Mouse (Mus musculus) limb, embryonic 10.5 days (tissue): Measurements from ENCODE around the gene Myo7a. TPM values are rescaled to one million over a fixed set of nuclear protein-coding genes. Genes with fewer than 3 reads are reported as not detected.

Experiments used
- DNase-seq: peaks from one replicate; pipeline ENCODE4 v3.0.0-alpha.2; 2017; ENCODE audit warnings: low spot score
- H3K27ac ChIP-seq: fragments of 300-500 bp; sonication (generic); 2 replicates; pipeline ENCODE4 v1.5.1; 2016; ENCODE audit warnings: mild to moderate bottlenecking
- H3K27me3 ChIP-seq: fragments of 300-500 bp; sonication (generic); 2 replicates; pipeline ENCODE4 v1.6.1; 2016; ENCODE audit warnings: low read depth, mild to moderate bottlenecking; ENCODE audit not compliant: poor library complexity, severe bottlenecking
- H3K36me3 ChIP-seq: fragments of 300-500 bp; sonication (generic); 2 replicates; pipeline ENCODE4 v1.6.1; 2016; ENCODE audit warnings: mild to moderate bottlenecking, moderate library complexity
- H3K4me1 ChIP-seq: fragments of 300-500 bp; sonication (generic); 2 replicates; pipeline ENCODE4 v1.6.1; 2016
- H3K4me3 ChIP-seq: fragments of 300-500 bp; sonication (generic); 2 replicates; pipeline ENCODE4 v1.5.1; 2016; ENCODE audit warnings: mild to moderate bottlenecking, moderate library complexity
- H3K9me3 ChIP-seq: fragments of 300-500 bp; sonication (generic); replicated peaks from 2 replicates; pipeline ENCODE4 v1.6.1; 2016; ENCODE audit warnings: mild to moderate bottlenecking
- WGBS: fragments of 180-500 bp; shearing (Covaris S2); methylation state at CpG from one replicate; pipeline ENCODE4 v1.1.7; 2016; 5-methylcytosine and 5-hydroxymethylcytosine counted together
- polyA plus RNA-seq: library from polyadenylated mRNA; unstranded; fragments of >200 nt; fragmentation: Nextera tagmentation; extraction: Ambion mirVana; gene quantifications from 2 replicates; pipeline ENCODE4 v1.2.1, GENCODE M21; 2016

Gene Myo7a
- polyA plus RNA-seq = 18.6 and 19.1 TPM in 2 replicates

DNA sequence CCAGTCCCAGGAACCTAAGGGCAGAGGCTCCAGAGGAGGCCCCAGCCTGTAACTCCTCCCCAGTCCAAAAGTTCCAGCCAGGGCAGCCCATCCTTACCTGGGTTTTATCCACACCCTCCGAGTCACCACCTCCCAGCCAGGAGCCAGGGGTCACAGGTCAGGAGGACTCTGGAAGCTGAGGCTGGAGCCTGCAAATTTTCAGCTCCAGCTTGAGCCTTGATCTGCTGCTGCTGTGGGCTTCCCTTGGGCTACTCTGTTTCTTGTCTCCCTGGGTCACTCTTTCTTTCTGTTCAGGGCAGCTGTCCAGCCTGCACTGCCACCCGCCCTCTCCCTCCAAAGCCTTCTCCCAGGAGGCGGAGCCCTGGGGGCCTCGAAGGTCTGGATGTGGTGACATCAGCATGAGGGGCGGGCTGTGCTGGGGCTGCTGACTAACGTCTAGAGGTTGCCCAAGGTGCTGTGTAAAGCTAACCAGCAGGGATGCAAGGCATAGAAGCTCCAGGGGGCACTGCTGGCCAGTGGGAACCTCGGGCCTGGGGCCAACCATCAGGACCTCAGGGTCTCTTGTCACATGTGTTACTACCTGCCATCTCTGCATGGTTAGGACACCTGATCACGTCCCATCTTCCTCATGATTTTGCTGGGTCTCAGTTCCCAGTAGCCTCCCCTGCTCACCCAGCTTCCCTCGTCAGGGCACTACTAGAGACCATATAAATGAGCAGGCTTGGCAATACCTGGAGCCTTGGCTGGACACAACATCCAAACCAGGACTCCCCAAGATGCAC lies at the start of gene Myo7a:
Gene Myo7a, minus strand, starts transcription at position 346 of the 782 bp plus-strand sequence.
- H3K9me3 ChIP-seq = no peaks in the 10 kb centered on the region
- no peaks in the 10 kb centered on the region for H3K36me3 ChIP-seq
- peak; percentile 48 for DNase-seq
- H3K4me1 ChIP-seq = peaks cover 18% of the 10 kb centered on the region
- H3K27me3 ChIP-seq = peaks cover 11% of the 10 kb centered on the region; the same call in 1 of the 2 replicates
- peak within 1 kb of the TSS; percentile 41 for H3K4me3 ChIP-seq
- WGBS = 20% methylated on average over 9 of the region's 9 CpGs
- peak within 1 kb of the TSS; percentile 0 for H3K27ac ChIP-seq

DNA sequence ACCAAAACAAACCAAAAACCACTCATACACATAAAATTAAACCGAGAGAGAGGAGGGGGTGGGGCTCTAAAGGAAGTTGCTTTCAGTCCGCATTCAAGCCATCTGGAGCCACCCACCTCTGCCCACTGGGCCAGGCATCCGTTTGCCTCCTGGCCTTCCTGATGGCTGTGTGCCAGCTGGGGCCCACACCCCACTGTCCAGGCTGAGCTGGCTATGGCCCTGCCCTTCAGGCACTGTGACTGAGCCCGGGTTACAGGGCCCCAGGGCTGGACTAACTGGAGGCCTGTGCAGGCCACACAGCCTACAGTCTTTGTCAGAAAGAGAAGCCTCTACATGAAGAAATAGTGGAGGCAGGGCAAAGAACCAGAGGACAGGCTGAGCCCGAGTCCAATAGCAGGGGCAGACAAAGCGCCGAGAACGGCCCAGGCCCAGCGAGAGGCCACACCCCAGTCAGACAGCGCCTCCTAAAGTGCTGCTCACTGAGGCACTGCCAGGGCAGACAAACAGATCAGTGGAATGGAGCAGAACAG lies 45.7 kb upstream of the Myo7a start:
- no peaks in the 10 kb centered on the region for H3K9me3 ChIP-seq
- H3K27ac ChIP-seq = peak overlapping the region; percentile 83
- WGBS = 74% methylated on average over 10 of the region's 10 CpGs
- H3K27me3 ChIP-seq = no peaks in the 10 kb centered on the region
- no peaks in the 10 kb centered on the region for H3K36me3 ChIP-seq
- no peak overlapping the region for H3K4me3 ChIP-seq
- H3K4me1 ChIP-seq = peaks cover 36% of the 10 kb centered on the region
- DNase-seq = no peak

DNA sequence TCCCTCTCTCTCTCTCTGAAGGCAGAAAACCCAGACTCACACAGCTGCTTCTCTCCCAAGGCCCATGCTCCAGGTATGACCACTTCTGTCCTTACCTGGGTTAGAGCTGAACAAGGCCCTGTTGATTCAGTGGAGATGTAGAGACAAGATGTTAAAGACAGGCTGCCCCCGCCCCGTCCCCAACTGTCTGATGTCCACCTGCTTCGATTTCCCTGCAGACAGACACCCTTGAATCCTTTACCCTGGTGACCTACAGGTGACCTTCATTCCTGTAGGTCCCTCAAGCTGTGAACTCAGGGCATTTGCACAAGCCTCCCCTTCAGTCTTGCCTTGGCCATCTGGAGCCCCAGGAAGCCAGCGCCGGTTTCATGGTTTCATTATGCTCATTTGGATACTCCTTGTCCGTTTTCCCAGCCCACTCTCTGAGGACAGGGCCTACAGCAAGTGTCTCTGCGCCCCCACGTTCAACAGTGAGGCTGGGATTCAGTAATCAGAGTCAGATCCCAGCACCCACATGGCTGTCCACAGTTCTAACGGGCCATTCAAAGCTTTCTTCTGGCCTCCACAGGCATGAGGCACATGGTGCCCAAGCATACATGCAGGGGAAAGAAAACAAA lies 45.2 kb upstream of the Myo7a start:
- no peaks in the 10 kb centered on the region for H3K27me3 ChIP-seq
- H3K9me3 ChIP-seq = no peaks in the 10 kb centered on the region
- H3K4me1 ChIP-seq = peaks cover 41% of the 10 kb centered on the region
- no peak overlapping the region for H3K4me3 ChIP-seq
- DNase-seq = no peak
- peak overlapping the region; percentile 83 for H3K27ac ChIP-seq
- no peaks in the 10 kb centered on the region for H3K36me3 ChIP-seq
- WGBS = 84% methylated on average over 9 of the region's 9 CpGs

DNA sequence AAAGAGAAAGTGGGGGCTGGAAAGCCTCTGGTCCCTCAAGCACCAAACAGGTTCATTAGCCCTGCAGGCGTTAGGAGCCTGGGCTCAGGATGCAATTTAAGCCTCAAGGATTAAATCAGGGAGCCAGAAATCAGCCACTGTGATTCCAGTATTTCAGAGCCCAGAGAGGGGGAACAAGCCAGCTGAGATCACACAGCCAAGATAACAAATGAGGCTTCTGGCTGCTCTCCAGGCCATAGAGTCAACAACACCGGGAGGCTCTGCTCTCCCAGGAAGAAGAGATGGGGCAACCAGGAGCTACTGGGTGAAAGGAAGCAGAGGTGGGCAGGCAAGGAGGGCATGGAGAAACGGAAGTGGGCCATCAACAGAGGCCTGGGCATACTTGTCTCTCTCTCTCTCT lies 44.4 kb upstream of the Myo7a start:
- peaks cover 48% of the 10 kb centered on the region for H3K4me1 ChIP-seq
- 0 out of 2 replicates have a peak, but pooled peaks cover 6% of the 10 kb centered on the region for H3K27me3 ChIP-seq
- H3K27ac ChIP-seq = no peak overlapping the region
- no peaks in the 10 kb centered on the region for H3K9me3 ChIP-seq
- H3K36me3 ChIP-seq = no peaks in the 10 kb centered on the region
- no peak overlapping the region for H3K4me3 ChIP-seq
- 62% methylated on average over 3 of the region's 3 CpGs for WGBS
- DNase-seq = no peak

DNA sequence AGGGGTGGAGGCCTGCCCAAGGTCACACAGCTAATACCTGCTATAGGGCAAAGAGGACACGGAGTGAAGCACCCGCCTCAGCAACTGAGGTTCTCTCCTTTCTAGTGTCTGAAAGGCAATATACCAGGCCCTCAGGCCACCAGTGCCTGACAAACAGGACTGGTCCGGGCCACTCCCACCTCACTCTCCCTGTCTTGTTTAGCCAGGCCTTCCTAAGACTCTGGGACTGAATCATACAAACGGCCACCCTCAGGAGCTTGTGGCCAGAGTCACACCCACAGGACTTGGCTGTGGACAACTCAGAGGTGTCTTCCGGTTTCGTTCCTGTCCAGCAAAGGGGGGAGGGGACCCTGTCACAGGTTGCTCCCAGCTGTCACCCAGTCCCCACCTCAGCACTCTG lies 42.9 kb upstream of the Myo7a start:
- H3K36me3 ChIP-seq = no peaks in the 10 kb centered on the region
- DNase-seq = no peak
- H3K27ac ChIP-seq = 0 out of 2 replicates have a peak overlapping the region, but pooled peaks have one; percentile 25
- 71% methylated on average over 6 of the region's 6 CpGs for WGBS
- 0 out of 2 replicates have a peak, but pooled peaks cover 7% of the 10 kb centered on the region for H3K27me3 ChIP-seq
- H3K4me3 ChIP-seq = no peak overlapping the region
- peaks cover 54% of the 10 kb centered on the region for H3K4me1 ChIP-seq
- H3K9me3 ChIP-seq = no peaks in the 10 kb centered on the region

DNA sequence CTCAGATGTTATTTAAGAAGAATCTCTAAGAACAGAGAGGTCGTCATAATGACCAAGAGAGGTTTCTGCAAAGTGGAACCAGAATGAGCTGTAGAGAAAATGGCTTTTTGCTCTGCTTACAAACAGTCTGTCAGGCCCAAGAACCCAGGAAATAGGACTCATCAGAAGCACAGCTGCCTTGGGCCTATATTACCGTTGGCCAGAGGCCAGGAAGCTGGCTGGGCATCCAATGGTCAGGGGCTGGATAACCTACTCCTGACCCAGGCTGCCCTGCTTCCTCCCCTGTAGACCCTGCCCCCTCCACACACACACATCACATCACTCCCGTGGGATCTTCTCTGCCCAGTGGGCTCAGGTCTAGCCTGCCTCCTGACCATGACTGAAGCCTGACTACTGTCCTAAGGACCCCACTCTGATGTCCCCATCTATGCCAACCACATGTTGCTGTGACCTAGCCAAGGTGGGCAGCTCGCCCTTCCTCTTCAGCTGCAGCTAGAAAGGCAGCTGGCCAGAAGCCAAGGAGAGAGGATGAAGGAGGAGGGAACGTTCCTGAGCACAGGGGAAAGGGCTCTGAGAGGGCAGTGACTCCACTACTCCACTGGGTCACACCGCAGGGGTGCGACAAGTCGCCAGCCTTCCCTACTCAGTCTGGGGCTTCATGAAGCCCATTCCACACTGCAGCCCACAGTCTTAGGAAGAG lies 40.9 kb upstream of the Myo7a start:
- no peak for DNase-seq
- Histone ChIP-seq H3K4me3 (no peak overlapping the region), H3K9me3 (no peaks in the 10 kb centered on the region), H3K27ac (peak overlapping the region; percentile 4; the same call in 1 of the 2 replicates), H3K4me1 (peaks cover 64% of the 10 kb centered on the region), H3K27me3 (0 out of 2 replicates have a peak, but pooled peaks cover 7% of the 10 kb centered on the region), H3K36me3 (no peaks in the 10 kb centered on the region)
- 57% methylated on average over 8 of the region's 8 CpGs for WGBS

DNA sequence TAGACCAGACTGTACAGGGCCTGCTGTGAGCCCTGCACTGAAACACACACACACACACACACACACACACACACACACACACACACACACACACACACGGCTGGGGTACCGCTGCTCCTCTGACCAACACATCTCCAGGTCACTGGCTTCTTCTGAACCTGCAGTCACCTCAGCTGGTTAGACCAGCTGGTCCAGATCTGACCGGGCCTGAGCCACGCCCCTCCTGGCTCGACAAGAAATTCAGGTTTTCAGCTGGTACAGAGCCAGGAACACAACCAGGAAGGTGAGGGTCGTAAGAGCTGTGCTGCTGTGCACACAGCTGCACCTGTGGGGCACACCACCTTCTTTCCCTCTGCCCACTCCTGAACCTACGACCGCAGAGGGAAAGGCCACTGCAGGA lies 39.2 kb upstream of the Myo7a start:
- 46% methylated on average over 8 of the region's 8 CpGs for WGBS
- H3K4me1 ChIP-seq = peaks cover 63% of the 10 kb centered on the region
- 0 out of 2 replicates have a peak, but pooled peaks cover 7% of the 10 kb centered on the region for H3K27me3 ChIP-seq
- no peaks in the 10 kb centered on the region for H3K9me3 ChIP-seq
- no peak overlapping the region for H3K27ac ChIP-seq
- no peak overlapping the region for H3K4me3 ChIP-seq
- no peak for DNase-seq
- no peaks in the 10 kb centered on the region for H3K36me3 ChIP-seq

DNA sequence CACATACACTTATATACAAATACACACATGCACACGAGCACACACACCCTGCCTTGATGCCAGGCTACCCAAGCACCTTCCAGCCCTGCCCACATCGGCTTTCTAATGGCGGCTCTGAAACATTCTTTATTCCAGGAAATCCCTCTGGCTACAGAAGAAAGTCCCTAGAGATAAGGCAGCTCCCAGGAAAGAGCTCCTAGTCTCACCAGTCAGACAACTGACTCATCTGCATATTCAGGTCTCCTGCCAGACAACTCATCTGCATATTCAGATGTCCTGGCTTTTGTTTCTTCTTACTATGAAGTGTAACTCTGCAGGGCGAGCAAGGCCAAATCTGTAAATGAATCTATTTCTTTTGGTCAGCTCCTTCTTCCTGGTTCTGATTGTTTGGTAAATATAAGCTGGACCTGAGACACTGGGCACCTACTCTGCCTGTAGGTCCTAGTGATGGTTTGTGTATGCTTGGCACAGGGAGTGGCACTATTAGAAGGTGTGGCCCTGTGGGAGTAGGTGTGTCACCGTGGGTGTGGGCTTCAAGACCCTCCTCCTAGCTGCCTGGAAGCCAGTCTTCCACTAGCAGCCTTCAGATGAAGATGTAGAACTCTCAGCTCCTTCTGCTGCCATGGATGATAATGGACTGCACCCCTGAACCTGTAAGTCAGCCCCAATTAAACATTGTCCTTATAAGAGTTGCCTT lies 38.5 kb upstream of the Myo7a start:
- Histone ChIP-seq H3K4me1 (peaks cover 64% of the 10 kb centered on the region), H3K9me3 (no peaks in the 10 kb centered on the region), H3K27ac (no peak overlapping the region), H3K27me3 (0 out of 2 replicates have a peak, but pooled peaks cover 7% of the 10 kb centered on the region), H3K36me3 (no peaks in the 10 kb centered on the region), H3K4me3 (no peak overlapping the region)
- WGBS = 65% methylated on average over 5 of the region's 5 CpGs
- no peak for DNase-seq

DNA sequence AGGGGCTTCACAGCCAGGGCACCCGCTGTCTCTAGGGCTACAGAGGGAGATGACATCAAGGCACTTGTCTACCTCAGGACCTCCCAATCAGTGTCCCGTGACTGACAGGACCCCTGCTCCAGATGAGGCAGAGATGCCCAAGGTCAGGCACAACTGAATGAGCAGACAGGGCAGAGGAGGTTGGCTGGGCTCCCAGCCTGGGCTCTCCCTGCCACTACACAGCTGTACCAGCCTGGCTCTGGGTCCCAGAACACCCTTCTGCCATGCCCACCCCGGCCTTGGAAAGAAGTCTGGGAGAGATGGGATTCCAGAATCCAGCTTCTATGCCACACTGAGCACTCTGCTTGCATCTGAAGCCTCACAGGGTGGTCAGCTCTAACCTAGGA lies 36.9 kb upstream of the Myo7a start:
- no peak overlapping the region for H3K4me3 ChIP-seq
- no peak for DNase-seq
- no peaks in the 10 kb centered on the region for H3K36me3 ChIP-seq
- 59% methylated on average over 3 of the region's 3 CpGs for WGBS
- H3K9me3 ChIP-seq = no peaks in the 10 kb centered on the region
- H3K4me1 ChIP-seq = peaks cover 66% of the 10 kb centered on the region
- H3K27me3 ChIP-seq = 0 out of 2 replicates have a peak, but pooled peaks cover 11% of the 10 kb centered on the region
- H3K27ac ChIP-seq = no peak overlapping the region

DNA sequence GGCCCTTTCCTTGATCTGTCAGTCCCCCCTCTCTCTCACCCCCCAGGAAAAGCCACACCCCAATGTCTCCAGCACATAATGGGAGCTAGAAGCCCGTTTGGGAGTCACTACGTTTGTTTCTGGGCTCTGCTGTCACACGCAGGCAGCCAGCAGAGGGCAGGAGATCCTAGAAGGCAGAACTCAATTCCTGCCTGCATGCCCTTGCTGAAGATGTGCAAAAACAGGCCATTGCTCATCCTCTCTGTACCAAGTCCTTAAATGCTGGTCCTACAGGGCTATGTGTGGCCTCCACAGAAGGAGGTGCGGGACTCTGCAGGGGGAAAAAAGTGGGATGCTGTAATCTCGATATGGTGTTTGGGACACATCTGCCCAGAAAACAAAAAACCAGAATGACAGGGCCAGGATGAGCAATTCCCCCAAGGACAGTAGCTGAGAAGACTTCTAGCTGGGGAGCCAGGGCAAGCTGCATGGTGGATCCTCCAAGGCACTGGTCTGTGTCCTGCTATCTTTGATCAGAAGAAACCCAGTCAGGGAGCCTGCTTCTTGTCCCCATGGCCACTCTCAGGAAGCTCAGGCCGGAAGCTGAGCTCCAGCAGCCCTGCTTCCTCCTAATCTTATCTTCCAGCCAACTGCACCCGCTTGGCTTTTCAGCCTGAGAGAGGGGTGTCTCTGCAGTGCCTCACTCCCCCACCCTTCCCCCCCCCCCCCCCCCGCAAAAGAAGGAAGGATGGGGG lies 36.4 kb upstream of the Myo7a start:
- H3K27ac ChIP-seq = 0 out of 2 replicates have a peak overlapping the region, but pooled peaks have one; percentile 47
- no peak overlapping the region for H3K4me3 ChIP-seq
- WGBS = 28% methylated on average over 8 of the region's 8 CpGs
- peaks cover 66% of the 10 kb centered on the region for H3K4me1 ChIP-seq
- no peaks in the 10 kb centered on the region for H3K36me3 ChIP-seq
- H3K9me3 ChIP-seq = no peaks in the 10 kb centered on the region
- peak; percentile 65 for DNase-seq
- H3K27me3 ChIP-seq = 0 out of 2 replicates have a peak, but pooled peaks cover 11% of the 10 kb centered on the region

DNA sequence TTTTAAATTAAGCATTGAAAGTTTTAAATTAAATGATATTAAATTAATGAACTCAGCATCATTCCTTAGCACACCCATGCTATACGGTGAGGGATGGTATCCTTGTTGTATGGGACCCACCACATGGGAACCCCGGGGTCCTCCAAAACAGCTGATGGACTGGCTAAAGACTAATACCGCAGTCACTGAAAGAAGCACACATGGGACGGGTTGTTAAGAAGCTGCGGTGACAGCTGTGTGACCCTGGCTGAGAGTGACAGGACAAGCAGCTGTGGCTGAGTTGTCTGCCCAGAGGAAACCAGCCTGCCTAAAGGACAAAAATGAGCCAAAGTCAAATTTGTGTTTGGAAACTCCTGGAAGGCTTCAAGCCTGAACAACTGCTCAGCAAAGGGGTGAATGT lies 34.6 kb upstream of the Myo7a start:
- no peak overlapping the region for H3K4me3 ChIP-seq
- H3K36me3 ChIP-seq = no peaks in the 10 kb centered on the region
- H3K27me3 ChIP-seq = 0 out of 2 replicates have a peak, but pooled peaks cover 7% of the 10 kb centered on the region
- H3K27ac ChIP-seq = no peak overlapping the region
- H3K4me1 ChIP-seq = peaks cover 67% of the 10 kb centered on the region
- no peaks in the 10 kb centered on the region for H3K9me3 ChIP-seq
- WGBS = 78% methylated on average over 5 of the region's 5 CpGs
- DNase-seq = no peak
